Mouse (Mus musculus): ENCODE results near the gene Gm45717. TPM values are rescaled to one million over a fixed set of nuclear protein-coding genes. Genes with fewer than 3 reads are reported as not detected.

The Gm45717 gene
- total and polyA plus RNA-seq, 3 experiments, result not detected

DNA sequence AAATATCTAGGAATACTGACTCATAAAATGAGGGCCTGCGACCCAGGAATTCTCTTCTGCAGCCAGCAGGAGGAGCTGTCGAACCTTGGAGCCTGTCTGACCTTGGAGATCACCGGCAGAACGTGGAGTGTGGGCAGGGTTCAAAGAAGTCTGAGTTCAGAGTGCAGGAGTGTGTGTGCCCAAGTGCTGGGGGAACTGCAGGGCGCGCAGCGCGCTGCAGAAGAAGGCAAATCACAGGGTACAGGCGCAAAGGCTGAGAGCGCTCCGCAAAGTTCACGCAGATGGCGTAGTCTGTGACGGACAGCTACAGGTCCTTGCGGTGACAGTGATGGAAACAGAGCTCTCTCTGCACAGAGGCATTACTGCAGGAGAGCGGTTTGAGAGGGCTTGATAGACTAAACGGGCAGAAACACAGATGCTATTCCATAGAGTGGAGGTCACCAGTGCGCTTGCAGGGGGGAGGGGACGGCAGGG, 47.1 kb downstream of the Gm45717 start:
- H3K79me2 ChIP-seq (ENCODE audit: control insufficient read depth, insufficient read depth, low read length, poor library complexity), result no peaks in the 10 kb centered on the region
- H3K27ac ChIP-seq (ENCODE audit: control insufficient read depth, low read depth, low read length), result no peak overlapping the region
- TF ChIP-seq POLR2AphosphoS5 (IDR thresholded peaks at IDR 0.05; ENCODE audit: borderline replicate concordance, low read depth, low read length) (no peak), SIN3A (IDR thresholded peaks at IDR 0.05; ENCODE audit: low read length) (no peak), CTCF (IDR thresholded peaks at IDR 0.05 in 2 of 3, conservative IDR thresholded peaks at IDR 0.05 in 1 of 3; ENCODE audit: control insufficient read depth in 1 of 3, insufficient read depth in 1 of 3, low read depth in 2 of 3, low read length in 3 of 3, poor library complexity in 1 of 3, severe bottlenecking in 1 of 3) (peak; percentile 72 to 90 (median 86)), HCFC1 (IDR thresholded peaks at IDR 0.05; ENCODE audit: low read depth, low read length) (no peak), ZKSCAN1 (IDR thresholded peaks at IDR 0.05; ENCODE audit: low read depth, low read length) (no peak), ZMIZ1 (IDR thresholded peaks at IDR 0.05; ENCODE audit: low read depth, low read length) (no peak), JUND (IDR thresholded peaks at IDR 0.05; ENCODE audit: low read depth, low read length) (no peak), ETS1 (IDR thresholded peaks at IDR 0.05; ENCODE audit: low read depth, low read length) (no peak), TAL1 (IDR thresholded peaks at IDR 0.05; ENCODE audit: low read length) (no peak), MAZ (IDR thresholded peaks at IDR 0.05; ENCODE audit: low read depth, low read length) (no peak), CHD2 (IDR thresholded peaks at IDR 0.05; ENCODE audit: low read length) (no peak), GATA1 (IDR thresholded peaks at IDR 0.05; ENCODE audit: low read depth, low read length) (no peak), SMC3 (IDR thresholded peaks at IDR 0.05; ENCODE audit: low read depth, low read length) (peak; percentile 98), UBTF (IDR thresholded peaks at IDR 0.05; ENCODE audit: borderline replicate concordance, insufficient read depth, low read depth, low read length) (no peak), RCOR1 (IDR thresholded peaks at IDR 0.05; ENCODE audit: low read depth, low read length) (no peak), USF2 (IDR thresholded peaks at IDR 0.05; ENCODE audit: borderline replicate concordance in 1 of 2, insufficient read depth in 1 of 2, low read depth in 1 of 2, low read length in 2 of 2) (no peak), TCF12 (IDR thresholded peaks at IDR 0.05; ENCODE audit: low read depth, low read length) (no peak), BHLHE40 (IDR thresholded peaks at IDR 0.05; ENCODE audit: borderline replicate concordance, low read depth, low read length) (no peak), ZC3H11A (IDR thresholded peaks at IDR 0.05; ENCODE audit: low read depth, low read length) (peak; percentile 85), EP300 (IDR thresholded peaks at IDR 0.05; ENCODE audit: low read depth in 1 of 2, low read length in 2 of 2) (no peak), CHD1 (IDR thresholded peaks at IDR 0.05; ENCODE audit: low read depth, low read length) (no peak), RAD21 (IDR thresholded peaks at IDR 0.05; ENCODE audit: low read depth, low read length) (peak; percentile 80), USF1 (IDR thresholded peaks at IDR 0.05; ENCODE audit: low read depth, low read length) (no peak), MXI1 (IDR thresholded peaks at IDR 0.05; ENCODE audit: low read depth, low read length) (no peak), POLR2A (IDR thresholded peaks at IDR 0.05; ENCODE audit: control insufficient read depth in 1 of 2, insufficient read depth in 1 of 2, low read depth in 1 of 2, low read length in 2 of 2, poor library complexity in 1 of 2) (no peak), MEF2A (IDR thresholded peaks at IDR 0.05; ENCODE audit: extremely low read depth, insufficient replicate concordance, low read depth, low read length, poor library complexity, severe bottlenecking) (no peak), MAX (IDR thresholded peaks at IDR 0.05; ENCODE audit: low read length) (no peak), GABPA (IDR thresholded peaks at IDR 0.05; ENCODE audit: low read depth, low read length) (no peak), NRF1 (IDR thresholded peaks at IDR 0.05; ENCODE audit: insufficient read depth, low read depth, low read length, poor library complexity, severe bottlenecking) (no peak), ZNF384 (IDR thresholded peaks at IDR 0.05; ENCODE audit: low read depth, low read length) (no peak), MYB (IDR thresholded peaks at IDR 0.05; ENCODE audit: low read depth, low read length) (no peak), TBP (IDR thresholded peaks at IDR 0.05; ENCODE audit: low read depth, low read length) (no peak), MAFK (IDR thresholded peaks at IDR 0.05; ENCODE audit: borderline replicate concordance, low read depth, low read length) (no peak)
- H3K36me3 ChIP-seq (ENCODE audit: control insufficient read depth in 1 of 2, insufficient read depth in 2 of 2, low read length in 2 of 2), result no peaks in the 10 kb centered on the region
- peaks cover 0 to 3% of the 10 kb centered on the region in 2 experiments; a peak in 1 of 4 replicates for H3K27me3 ChIP-seq (ENCODE audit: control insufficient read depth in 1 of 2, insufficient read depth in 2 of 2, low read length in 2 of 2)
- peak; percentile 69 for DNase-seq (ENCODE audit: low read depth, low spot score)
- no peak overlapping the region for H3K9ac ChIP-seq (ENCODE audit: control insufficient read depth, low read depth, low read length, poor library complexity, severe bottlenecking)
- no peak overlapping the region for H3K4me3 ChIP-seq (ENCODE audit: control insufficient read depth in 1 of 2, insufficient read depth in 1 of 2, low read depth in 2 of 2, low read length in 2 of 2)
- no peaks in the 10 kb centered on the region for H3K4me1 ChIP-seq (ENCODE audit: control insufficient read depth in 1 of 2, insufficient read depth in 2 of 2, low read length in 2 of 2)
- no peaks in the 10 kb centered on the region for H3K9me3 ChIP-seq (replicated peaks; ENCODE audit: insufficient read depth, low read length)
